Mouse (Mus musculus): Measurements from ENCODE around the gene Defb29. TPM values are rescaled to one million over a fixed set of nuclear protein-coding genes. Genes with fewer than 3 reads are reported as not detected.
A peak's percentile ranks its signal among the peaks of the same experiment; 100 is the strongest.

Defb29 gene
- polyA plus RNA-seq, 1 experiment from 2014 or later: not detected

DNA sequence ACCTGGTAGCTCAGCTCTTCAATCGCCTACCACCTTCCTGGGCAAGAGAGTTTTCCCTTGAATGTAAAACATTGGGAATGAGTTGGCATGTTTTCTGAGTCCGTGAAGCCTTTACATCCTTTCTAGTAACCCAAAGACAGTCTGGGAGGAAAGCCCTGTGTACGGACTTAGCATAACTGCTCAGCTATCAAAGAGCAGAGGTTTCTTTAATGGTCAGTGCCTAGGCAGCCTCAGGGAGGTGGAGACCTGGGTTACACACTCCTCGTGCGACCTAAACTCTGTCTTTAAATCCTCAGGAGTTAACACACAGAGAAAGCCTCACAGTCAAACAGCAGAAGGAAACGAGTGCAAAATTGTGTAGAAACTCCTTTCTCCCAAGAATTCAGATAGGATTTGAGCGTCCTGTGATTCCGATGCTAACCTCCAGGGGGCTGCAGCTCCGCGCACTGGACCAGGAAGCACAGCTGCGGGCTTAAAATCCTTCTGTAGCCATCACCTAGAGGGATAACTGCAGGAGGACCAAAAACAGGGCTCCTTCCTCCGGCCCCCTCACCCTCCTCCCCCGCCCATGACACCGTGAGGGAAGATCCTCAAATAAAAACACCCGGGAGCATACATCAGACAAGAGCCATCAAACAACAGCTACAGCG lies 14.0 kb upstream of the Defb29 start:
- Histone ChIP-seq H3K9me3 (no peaks in the 10 kb centered on the region), H3K36me3 (no peaks in the 10 kb centered on the region), H3K4me3 (peak overlapping the region; percentile 18), H3K4me1 (no peaks in the 10 kb centered on the region), H3K4me2 (replicated peaks) (peak overlapping the region; percentile 46), H3K27ac (no peak overlapping the region), H3K27me3 (no peaks in the 10 kb centered on the region), H3K9ac (no peak overlapping the region)
- no peak for ATAC-seq (ENCODE audit: low FRiP score, low read depth)
- WGBS: 12% methylated on average over 16 of the region's 16 CpGs

DNA sequence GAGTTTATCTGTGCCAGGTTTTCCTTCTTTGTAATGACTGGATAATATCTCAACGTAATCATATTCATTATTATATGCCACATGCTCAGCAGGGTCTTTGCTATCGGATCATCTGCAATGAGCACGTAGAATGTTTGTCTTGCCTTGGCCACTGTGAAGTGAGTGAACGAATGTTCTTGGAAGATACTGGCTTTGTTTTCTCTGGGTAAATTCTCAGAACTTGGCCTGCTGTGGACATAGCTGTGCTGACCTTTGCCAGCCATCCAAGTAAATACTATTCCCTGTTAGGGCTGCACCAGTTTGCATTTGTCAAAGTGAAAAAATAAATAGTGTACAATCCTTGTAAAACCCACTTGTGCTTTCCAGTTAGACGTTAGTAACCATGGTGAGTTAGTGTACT lies 8.2 kb upstream of the Defb29 start:
- Histone ChIP-seq H3K4me2 (replicated peaks) (no peak overlapping the region), H3K36me3 (no peaks in the 10 kb centered on the region), H3K27ac (no peak overlapping the region), H3K9me3 (0 out of 2 replicates have a peak, but pooled peaks cover under 1% of the 10 kb centered on the region), H3K9ac (no peak overlapping the region), H3K27me3 (no peaks in the 10 kb centered on the region), H3K4me1 (no peaks in the 10 kb centered on the region), H3K4me3 (no peak overlapping the region)
- WGBS: 79% methylated on average over 5 of the region's 5 CpGs
- no peak for ATAC-seq (ENCODE audit: low FRiP score, low read depth)

DNA sequence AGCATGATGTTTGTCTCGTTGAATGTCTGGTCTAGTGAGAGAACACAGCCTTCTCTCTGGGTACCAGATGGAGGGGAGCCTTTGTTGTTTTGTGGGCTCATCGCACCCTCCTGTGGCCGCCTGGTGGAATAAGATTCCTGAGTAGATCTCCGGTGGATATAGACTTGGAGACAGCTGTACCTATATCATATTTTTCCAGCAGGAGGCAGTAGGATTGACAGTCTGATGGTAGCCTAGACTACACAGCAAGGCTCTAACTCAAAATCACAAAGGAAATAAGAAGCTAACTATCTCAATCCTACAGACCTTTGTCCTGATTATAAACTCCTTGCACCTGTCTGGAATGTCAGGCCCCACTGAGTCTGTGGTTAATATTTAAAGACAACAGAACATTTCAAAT lies 4.8 kb upstream of the Defb29 start:
- Histone ChIP-seq H3K9ac (no peak overlapping the region), H3K4me2 (replicated peaks) (no peak overlapping the region), H3K4me3 (no peak overlapping the region), H3K4me1 (peaks cover 4% of the 10 kb centered on the region; the same call in 1 of the 2 replicates), H3K36me3 (no peaks in the 10 kb centered on the region), H3K9me3 (peaks cover 6% of the 10 kb centered on the region; the same call in 1 of the 2 replicates), H3K27me3 (no peaks in the 10 kb centered on the region), H3K27ac (no peak overlapping the region)
- 22% methylated on average over 4 of the region's 4 CpGs for WGBS
- no peak for ATAC-seq (ENCODE audit: low FRiP score, low read depth)

DNA sequence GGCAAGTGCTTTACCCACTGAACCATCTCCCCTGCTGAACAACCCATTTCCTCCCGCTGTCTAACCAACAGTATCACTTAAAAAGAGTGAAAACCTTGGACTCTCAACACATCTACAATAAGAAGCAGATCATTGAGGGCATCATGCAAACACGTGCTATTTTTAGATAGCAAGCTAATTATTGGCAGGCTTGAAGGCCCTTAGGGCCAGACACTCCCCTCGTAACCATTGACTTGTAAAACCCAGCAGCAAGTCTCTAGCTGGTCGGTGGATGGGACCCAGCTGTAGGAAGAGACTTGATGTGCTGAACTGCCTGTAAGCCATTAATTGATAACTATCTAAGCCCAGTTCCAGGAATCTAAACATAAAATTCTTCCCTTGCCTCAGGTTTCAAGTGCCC lies 3.6 kb upstream of the Defb29 start:
- Histone ChIP-seq H3K27ac (no peak overlapping the region), H3K9ac (no peak overlapping the region)
- WGBS: 55% methylated on average over 4 of the region's 4 CpGs

GRCm38 (mm10) chr2:152542897-152543296 lies 3.0 kb upstream of the Defb29 start:
- no peaks in the 10 kb centered on the region for H3K27me3 ChIP-seq
- no peaks in the 10 kb centered on the region for H3K36me3 ChIP-seq
- no peak overlapping the region for H3K4me2 ChIP-seq (replicated peaks)
- H3K4me1 ChIP-seq: peaks cover 4% of the 10 kb centered on the region
- no peak overlapping the region for H3K27ac ChIP-seq
- 68% methylated on average over 2 of the region's 2 CpGs for WGBS
- H3K9me3 ChIP-seq: peaks cover 6% of the 10 kb centered on the region; the same call in 1 of the 2 replicates
- ATAC-seq (ENCODE audit: low FRiP score, low read depth): no peak
- H3K9ac ChIP-seq: no peak overlapping the region
- H3K4me3 ChIP-seq: no peak overlapping the region

More for the DNA sequence above, 3.6 kb upstream of the Defb29 start:
- H3K27me3 ChIP-seq: no peaks in the 10 kb centered on the region
- no peak overlapping the region for H3K4me2 ChIP-seq (replicated peaks)
- no peaks in the 10 kb centered on the region for H3K36me3 ChIP-seq
- ATAC-seq (ENCODE audit: low FRiP score, low read depth): no peak
- H3K4me1 ChIP-seq: peaks cover 4% of the 10 kb centered on the region
- no peak overlapping the region for H3K4me3 ChIP-seq
- peaks cover 6% of the 10 kb centered on the region; the same call in 1 of the 2 replicates for H3K9me3 ChIP-seq

- no peak overlapping the region for H3K4me3 ChIP-seq
- no peaks in the 10 kb centered on the region for H3K36me3 ChIP-seq
- 73% methylated on average over 9 of the region's 9 CpGs for WGBS
- H3K4me1 ChIP-seq: peaks cover 4% of the 10 kb centered on the region
- no peaks in the 10 kb centered on the region for H3K27me3 ChIP-seq
- H3K9me3 ChIP-seq: peaks cover 6% of the 10 kb centered on the region; the same call in 1 of the 2 replicates
- H3K4me2 ChIP-seq (replicated peaks): no peak overlapping the region
- no peak for ATAC-seq (ENCODE audit: low FRiP score, low read depth)
- no peak overlapping the region for H3K27ac ChIP-seq
- no peak overlapping the region for H3K9ac ChIP-seq
Measured at GRCm38 (mm10) chr2:152541979-152542378, 2.1 kb upstream of the Defb29 start.

DNA sequence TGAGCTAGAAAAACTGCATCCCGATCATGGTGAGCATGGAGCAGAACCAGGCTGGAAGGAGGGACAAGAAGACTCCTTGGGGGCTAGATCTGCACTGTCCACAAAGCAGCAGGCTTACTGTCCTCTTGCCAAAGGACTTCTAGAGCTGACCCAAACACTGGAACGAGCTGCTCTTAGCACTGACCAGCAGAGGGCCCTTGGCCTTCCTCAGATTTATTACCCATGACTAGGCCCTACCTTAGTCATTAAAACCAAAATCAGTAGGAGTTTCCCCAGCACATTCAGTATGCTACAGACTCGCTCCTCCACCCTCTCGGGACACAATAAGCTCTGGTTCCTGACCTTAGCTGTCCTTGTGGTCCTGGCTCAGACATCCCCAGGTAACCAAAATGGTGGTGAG lies 21.9 kb downstream of the Defb29 start, which contains the start of gene Defb28:
Gene Defb28, plus strand, starts transcription at position 275 of the 400 bp plus-strand sequence.
- Histone ChIP-seq H3K4me2 (replicated peaks) (no peak within 1 kb of the TSS), H3K27me3 (no peaks in the 10 kb centered on the region), H3K9ac (no peak within 1 kb of the TSS), H3K27ac (no peak within 1 kb of the TSS), H3K4me3 (no peak within 1 kb of the TSS), H3K9me3 (no peaks in the 10 kb centered on the region), H3K4me1 (peaks cover 12% of the 10 kb centered on the region), H3K36me3 (no peaks in the 10 kb centered on the region)
- no peak for ATAC-seq (ENCODE audit: low FRiP score, low read depth)
- 67% methylated on average over 4 of the region's 4 CpGs for WGBS

- Histone ChIP-seq H3K4me1 (peaks cover 12% of the 10 kb centered on the region), H3K9ac (no peak overlapping the region), H3K36me3 (no peaks in the 10 kb centered on the region), H3K4me2 (replicated peaks) (no peak overlapping the region), H3K27me3 (no peaks in the 10 kb centered on the region; the same call in 1 of the 2 replicates), H3K9me3 (no peaks in the 10 kb centered on the region), H3K27ac (no peak overlapping the region), H3K4me3 (no peak overlapping the region)
- 47% methylated on average over 4 of the region's 4 CpGs for WGBS
- peak; percentile 44 for ATAC-seq (ENCODE audit: low FRiP score, low read depth)
Measured at GRCm38 (mm10) chr2:152516084-152516483, 23.8 kb downstream of the Defb29 start.

DNA sequence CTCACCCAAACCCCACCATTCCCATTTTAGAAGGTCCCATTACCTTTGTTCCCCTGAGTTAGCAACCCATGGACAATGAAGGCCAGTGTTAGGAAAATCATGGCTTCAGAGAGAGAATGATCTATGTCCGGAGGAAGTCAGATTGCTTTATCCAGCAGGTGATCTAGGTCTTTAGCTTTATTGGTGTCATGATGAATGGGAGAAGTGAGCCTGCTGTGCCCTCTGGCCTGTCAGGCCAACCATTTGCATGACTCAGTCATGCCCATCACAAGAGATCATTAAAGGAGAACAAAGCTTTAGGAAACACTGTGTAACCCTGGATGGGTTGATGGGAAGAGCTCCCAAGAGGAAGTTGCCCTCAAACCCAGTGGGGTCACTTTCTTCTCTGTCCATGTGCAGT lies 28.3 kb downstream of the Defb29 start, which contains the start of gene Defb26:
Gene Defb26, minus strand, starts transcription at position 101 of the 400 bp plus-strand sequence.
- no peak for ATAC-seq (ENCODE audit: low FRiP score, low read depth)

DNA sequence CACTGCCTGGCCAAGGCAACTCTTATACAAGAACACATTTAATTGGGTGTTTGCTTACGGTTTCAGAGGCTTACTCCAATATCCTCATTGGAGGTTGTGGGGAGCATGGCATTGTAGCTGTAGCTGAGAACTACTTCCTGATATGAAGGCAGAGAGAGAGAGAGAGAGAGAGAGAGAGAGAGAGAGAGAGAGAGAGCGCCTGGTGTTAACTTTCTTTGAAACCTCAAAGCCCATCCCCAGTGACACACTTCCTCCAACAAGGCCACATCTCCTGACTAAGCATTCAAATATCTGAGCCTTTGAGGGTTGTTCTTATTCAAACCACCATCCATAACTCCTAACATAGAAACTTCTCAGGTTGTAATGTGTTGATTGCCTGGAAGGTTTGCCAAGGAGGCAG lies 35.9 kb downstream of the Defb29 start:
- Histone ChIP-seq H3K4me3 (no peak overlapping the region), H3K27ac (no peak overlapping the region), H3K4me2 (replicated peaks) (no peak overlapping the region), H3K4me1 (no peaks in the 10 kb centered on the region), H3K36me3 (no peaks in the 10 kb centered on the region), H3K9me3 (no peaks in the 10 kb centered on the region), H3K27me3 (no peaks in the 10 kb centered on the region), H3K9ac (no peak overlapping the region)
- ATAC-seq (ENCODE audit: low FRiP score, low read depth): no peak
- WGBS: 73% methylated on average over 2 of the region's 2 CpGs

More for the DNA sequence above, 28.3 kb downstream of the Defb29 start, which contains the start of gene Defb26:
- no peak within 1 kb of the TSS for H3K9ac ChIP-seq
- H3K36me3 ChIP-seq: no peaks in the 10 kb centered on the region
- H3K4me2 ChIP-seq (replicated peaks): no peak within 1 kb of the TSS
- H3K4me1 ChIP-seq: peaks cover 8% of the 10 kb centered on the region; the same call in 1 of the 2 replicates
- no peak within 1 kb of the TSS for H3K27ac ChIP-seq
- H3K9me3 ChIP-seq: no peaks in the 10 kb centered on the region
- H3K4me3 ChIP-seq: no peak within 1 kb of the TSS
- 85% methylated on average over 1 of the region's 1 CpGs for WGBS
- no peaks in the 10 kb centered on the region; the same call in 1 of the 2 replicates for H3K27me3 ChIP-seq

GRCm38 (mm10) chr2:152500863-152501229 lies 39.1 kb downstream of the Defb29 start:
- Histone ChIP-seq H3K4me1 (no peaks in the 10 kb centered on the region), H3K36me3 (no peaks in the 10 kb centered on the region), H3K9ac (no peak overlapping the region), H3K27me3 (no peaks in the 10 kb centered on the region), H3K9me3 (no peaks in the 10 kb centered on the region), H3K4me3 (no peak overlapping the region), H3K27ac (no peak overlapping the region), H3K4me2 (replicated peaks) (no peak overlapping the region)
- 77% methylated on average over 6 of the region's 6 CpGs for WGBS
- no peak for ATAC-seq (ENCODE audit: low FRiP score, low read depth)

- WGBS: 71% methylated on average over 7 of the region's 7 CpGs
- ATAC-seq (ENCODE audit: low FRiP score, low read depth): no peak
- H3K27me3 ChIP-seq: no peaks in the 10 kb centered on the region
- no peak overlapping the region for H3K27ac ChIP-seq
- H3K9me3 ChIP-seq: no peaks in the 10 kb centered on the region
- no peak overlapping the region for H3K4me2 ChIP-seq (replicated peaks)
- no peak overlapping the region for H3K9ac ChIP-seq
- H3K4me3 ChIP-seq: no peak overlapping the region
- H3K36me3 ChIP-seq: no peaks in the 10 kb centered on the region
- no peaks in the 10 kb centered on the region for H3K4me1 ChIP-seq
Measured at GRCm38 (mm10) chr2:152500204-152500862, 39.6 kb downstream of the Defb29 start.
